Mouse (Mus musculus) liver, embryonic 12.5 days (tissue): Measurements from ENCODE around the gene Slc51b. TPM values are rescaled to one million over a fixed set of nuclear protein-coding genes. Genes with fewer than 3 reads are reported as not detected.

ENCODE experiments used
- ATAC-seq: fragments of 200-750 bp; cut with Nextera tagmentation; 2 replicates; pipeline ENCODE4 v1.8.0; 2017; ENCODE audit warnings: moderate number of reproducible peaks, mild to moderate bottlenecking, moderate library complexity
- H3K27ac ChIP-seq: fragments of 300-500 bp; sonication (generic); 2 replicates; pipeline ENCODE4 v1.5.1; 2016; ENCODE audit warnings: mild to moderate bottlenecking
- H3K27me3 ChIP-seq: fragments of 300-500 bp; sonication (generic); replicated peaks from 2 replicates; pipeline ENCODE4 v1.6.1; 2016; ENCODE audit warnings: mild to moderate bottlenecking, moderate library complexity
- H3K36me3 ChIP-seq: fragments of 300-500 bp; sonication (generic); 2 replicates; pipeline ENCODE4 v1.6.1; 2016; ENCODE audit warnings: mild to moderate bottlenecking, moderate library complexity
- H3K4me1 ChIP-seq: fragments of 300-500 bp; sonication (generic); 2 replicates; pipeline ENCODE4 v1.6.1; 2016
- H3K4me2 ChIP-seq: fragments of 300-500 bp; sonication (generic); 2 replicates; pipeline ENCODE4 v1.6.1; 2016; ENCODE audit warnings: mild to moderate bottlenecking, moderate library complexity
- H3K4me3 ChIP-seq: fragments of 300-500 bp; sonication (generic); 2 replicates; pipeline ENCODE4 v1.5.1; 2016; ENCODE audit warnings: mild to moderate bottlenecking, moderate library complexity
- H3K9ac ChIP-seq: fragments of 300-500 bp; sonication (generic); 2 replicates; pipeline ENCODE4 v1.6.1; 2016; ENCODE audit warnings: mild to moderate bottlenecking, moderate library complexity
- H3K9me3 ChIP-seq: fragments of 300-500 bp; sonication (generic); replicated peaks from 2 replicates; pipeline ENCODE4 v1.6.1; 2016; ENCODE audit warnings: mild to moderate bottlenecking, moderate library complexity
- WGBS: fragments of 180-500 bp; shearing (Covaris S2); methylation state at CpG from one replicate; pipeline ENCODE4 v1.1.7; 2016; ENCODE audit not compliant: insufficient replicate concordance; 5-methylcytosine and 5-hydroxymethylcytosine counted together
- polyA plus RNA-seq: library from polyadenylated mRNA; unstranded; fragments of >200 nt; fragmentation: Nextera tagmentation; extraction: Ambion mirVana; gene quantifications from 2 replicates; pipeline ENCODE4 v1.2.1, GENCODE M21; 2016

The Slc51b gene
- polyA plus RNA-seq, 1 experiment from 2014 or later, result not detected

- no peak overlapping the region for H3K9ac ChIP-seq
- WGBS, result 65% methylated on average over 4 of the region's 4 CpGs
- no peak overlapping the region for H3K4me2 ChIP-seq
- H3K36me3 ChIP-seq, result peaks cover 19% of the 10 kb centered on the region
- H3K27me3 ChIP-seq, result peaks cover 12% of the 10 kb centered on the region; the same call in 1 of the 2 replicates
- H3K27ac ChIP-seq, result no peak overlapping the region; the same call in 1 of the 2 replicates
- ATAC-seq, result no peak
- peaks cover 15% of the 10 kb centered on the region for H3K4me1 ChIP-seq
- no peaks in the 10 kb centered on the region for H3K9me3 ChIP-seq
- no peak overlapping the region; the same call in 1 of the 2 replicates for H3K4me3 ChIP-seq
Measured at GRCm38 (mm10) chr9:65435211-65435610, 12.5 kb upstream of the Slc51b start.

DNA sequence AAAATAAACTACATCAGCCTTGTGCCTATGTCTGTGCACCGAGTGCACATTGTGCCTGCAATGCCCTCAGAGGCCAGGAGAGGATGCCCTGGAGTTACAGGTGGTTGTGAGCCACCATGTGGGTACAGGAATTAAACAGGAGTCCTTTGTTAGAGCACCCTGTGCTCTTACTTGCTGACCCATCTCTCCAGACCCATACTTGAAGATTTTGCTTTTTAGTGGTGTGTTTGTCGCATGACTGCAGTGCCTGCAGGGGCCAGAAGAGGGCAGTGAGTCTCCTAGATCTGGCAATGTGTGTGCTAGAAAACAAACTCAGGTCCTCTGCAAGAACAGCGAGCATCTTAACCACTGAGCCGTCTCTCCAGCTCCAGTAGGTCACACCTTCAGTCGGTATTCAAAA is 11.4 kb upstream of the Slc51b start:
- peaks cover 15% of the 10 kb centered on the region for H3K4me1 ChIP-seq
- 45% methylated on average over 5 of the region's 5 CpGs for WGBS
- H3K4me2 ChIP-seq, result no peak overlapping the region
- H3K27ac ChIP-seq, result no peak overlapping the region
- ATAC-seq, result no peak
- peaks cover 12% of the 10 kb centered on the region; the same call in 1 of the 2 replicates for H3K27me3 ChIP-seq
- no peak overlapping the region for H3K9ac ChIP-seq
- H3K9me3 ChIP-seq, result no peaks in the 10 kb centered on the region
- peaks cover 13% of the 10 kb centered on the region for H3K36me3 ChIP-seq
- H3K4me3 ChIP-seq, result no peak overlapping the region

- no peaks in the 10 kb centered on the region for H3K9me3 ChIP-seq
- H3K36me3 ChIP-seq, result no peaks in the 10 kb centered on the region
- H3K4me2 ChIP-seq, result no peak overlapping the region
- WGBS, result 1% methylated on average over 3 of the region's 3 CpGs
- no peak for ATAC-seq
- H3K9ac ChIP-seq, result no peak overlapping the region
- peaks cover 15% of the 10 kb centered on the region for H3K4me1 ChIP-seq
- no peak overlapping the region for H3K27ac ChIP-seq
- no peak overlapping the region for H3K4me3 ChIP-seq
- peaks cover 12% of the 10 kb centered on the region; the same call in 1 of the 2 replicates for H3K27me3 ChIP-seq
Measured at GRCm38 (mm10) chr9:65432236-65432635, 9.5 kb upstream of the Slc51b start.

GRCm38 (mm10) chr9:65430921-65431320 is 8.2 kb upstream of the Slc51b start:
- Histone ChIP-seq H3K27me3 (peaks cover 12% of the 10 kb centered on the region; the same call in 1 of the 2 replicates), H3K9ac (no peak overlapping the region), H3K36me3 (no peaks in the 10 kb centered on the region), H3K4me3 (no peak overlapping the region), H3K9me3 (no peaks in the 10 kb centered on the region), H3K4me2 (no peak overlapping the region), H3K27ac (no peak overlapping the region), H3K4me1 (peaks cover 4% of the 10 kb centered on the region; the same call in 1 of the 2 replicates)
- 78% methylated on average over 5 of the region's 5 CpGs for WGBS
- ATAC-seq, result no peak

DNA sequence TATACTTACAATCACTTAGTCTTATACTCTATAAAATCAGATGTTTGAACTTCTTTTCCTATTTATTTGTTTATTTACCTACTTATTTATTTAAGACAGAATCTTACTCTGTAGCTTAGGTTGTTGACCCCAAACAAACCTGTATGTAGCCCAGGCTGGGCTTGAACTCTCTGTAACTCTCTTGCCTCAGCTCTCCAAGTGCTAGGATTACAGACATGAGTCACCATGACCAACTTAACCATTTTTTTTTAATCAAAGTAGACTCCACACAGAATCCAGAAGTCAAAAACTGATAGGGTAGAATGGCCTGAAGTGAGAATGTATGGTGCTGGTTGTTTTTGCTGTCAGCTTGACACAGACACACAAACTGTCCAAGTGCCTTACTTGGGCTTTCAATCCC is 7.6 kb upstream of the Slc51b start:
- Histone ChIP-seq H3K4me1 (peaks cover 4% of the 10 kb centered on the region; the same call in 1 of the 2 replicates), H3K27me3 (peaks cover 12% of the 10 kb centered on the region; the same call in 1 of the 2 replicates), H3K36me3 (no peaks in the 10 kb centered on the region), H3K9me3 (no peaks in the 10 kb centered on the region), H3K27ac (no peak overlapping the region), H3K4me3 (no peak overlapping the region), H3K4me2 (no peak overlapping the region), H3K9ac (no peak overlapping the region)
- no peak for ATAC-seq

- no peak for ATAC-seq
- peaks cover 6% of the 10 kb centered on the region for H3K27me3 ChIP-seq
- H3K4me3 ChIP-seq, result no peak overlapping the region
- no peak overlapping the region for H3K27ac ChIP-seq
- no peak overlapping the region for H3K4me2 ChIP-seq
- no peaks in the 10 kb centered on the region for H3K9me3 ChIP-seq
- no peaks in the 10 kb centered on the region for H3K4me1 ChIP-seq
- H3K36me3 ChIP-seq, result no peaks in the 10 kb centered on the region
- 68% methylated on average over 5 of the region's 5 CpGs for WGBS
- no peak overlapping the region for H3K9ac ChIP-seq
Measured at GRCm38 (mm10) chr9:65428003-65428402, 5.2 kb upstream of the Slc51b start.

DNA sequence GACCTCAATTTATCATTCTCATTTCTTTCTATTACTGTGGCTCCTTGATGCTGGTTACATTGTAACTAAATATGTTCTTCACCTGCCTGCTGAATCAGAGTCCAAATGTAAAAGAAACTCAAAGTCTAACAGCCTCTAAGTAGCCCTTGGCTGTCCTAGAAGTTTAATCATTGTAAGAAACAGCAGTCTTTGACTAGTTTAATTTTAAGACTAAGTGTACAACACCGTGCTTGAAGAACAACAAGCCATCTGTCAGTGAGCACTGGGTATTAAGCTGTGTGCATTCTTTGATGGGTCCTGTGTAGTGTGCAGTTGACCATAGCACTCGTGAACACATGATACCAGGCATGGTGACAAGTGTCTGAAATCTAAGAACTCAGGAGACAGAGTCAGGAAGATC is 4.8 kb upstream of the Slc51b start:
- Histone ChIP-seq H3K4me1 (no peaks in the 10 kb centered on the region), H3K27ac (no peak overlapping the region), H3K36me3 (no peaks in the 10 kb centered on the region), H3K27me3 (peaks cover 5% of the 10 kb centered on the region; the same call in 1 of the 2 replicates), H3K9ac (no peak overlapping the region), H3K9me3 (no peaks in the 10 kb centered on the region), H3K4me3 (no peak overlapping the region), H3K4me2 (no peak overlapping the region)
- no peak for ATAC-seq
- 60% methylated on average over 2 of the region's 2 CpGs for WGBS

DNA sequence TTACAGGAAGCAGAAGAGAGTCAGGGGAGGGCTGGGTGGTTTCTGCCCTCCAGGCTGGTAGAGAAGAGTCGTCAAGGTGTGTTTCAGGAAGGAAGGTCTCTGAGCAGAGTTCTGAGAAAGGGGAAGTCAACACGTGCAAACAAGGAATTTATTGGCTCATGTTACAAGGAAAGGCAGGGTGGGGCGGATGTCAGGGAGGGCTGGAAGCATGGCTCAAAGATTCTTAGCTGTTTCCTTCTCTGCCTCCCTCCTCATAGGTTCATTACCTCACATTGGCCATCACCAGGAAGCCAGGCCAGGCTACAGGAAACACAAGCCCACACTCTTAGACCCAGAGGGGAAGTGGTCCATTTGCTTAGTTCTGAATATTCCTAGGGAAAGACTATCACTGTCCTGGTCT is 1.6 kb upstream of the Slc51b start:
- Histone ChIP-seq H3K27ac (no peak overlapping the region), H3K9me3 (no peaks in the 10 kb centered on the region), H3K4me2 (no peak overlapping the region), H3K27me3 (peaks cover 5% of the 10 kb centered on the region; the same call in 1 of the 2 replicates), H3K4me1 (no peaks in the 10 kb centered on the region), H3K4me3 (no peak overlapping the region), H3K36me3 (no peaks in the 10 kb centered on the region), H3K9ac (no peak overlapping the region)
- WGBS, result 17% methylated on average over 3 of the region's 3 CpGs
- ATAC-seq, result no peak

- no peaks in the 10 kb centered on the region for H3K36me3 ChIP-seq
- no peak for ATAC-seq
- H3K4me3 ChIP-seq, result no peak overlapping the region
- no peak overlapping the region for H3K9ac ChIP-seq
- H3K27me3 ChIP-seq, result peaks cover 5% of the 10 kb centered on the region; the same call in 1 of the 2 replicates
- H3K27ac ChIP-seq, result no peak overlapping the region
- no peaks in the 10 kb centered on the region for H3K4me1 ChIP-seq
- no peaks in the 10 kb centered on the region for H3K9me3 ChIP-seq
- no peak overlapping the region for H3K4me2 ChIP-seq
- WGBS, result 66% methylated on average over 3 of the region's 3 CpGs
Measured at GRCm38 (mm10) chr9:65419633-65420032, 3.1 kb downstream of the Slc51b start.

DNA sequence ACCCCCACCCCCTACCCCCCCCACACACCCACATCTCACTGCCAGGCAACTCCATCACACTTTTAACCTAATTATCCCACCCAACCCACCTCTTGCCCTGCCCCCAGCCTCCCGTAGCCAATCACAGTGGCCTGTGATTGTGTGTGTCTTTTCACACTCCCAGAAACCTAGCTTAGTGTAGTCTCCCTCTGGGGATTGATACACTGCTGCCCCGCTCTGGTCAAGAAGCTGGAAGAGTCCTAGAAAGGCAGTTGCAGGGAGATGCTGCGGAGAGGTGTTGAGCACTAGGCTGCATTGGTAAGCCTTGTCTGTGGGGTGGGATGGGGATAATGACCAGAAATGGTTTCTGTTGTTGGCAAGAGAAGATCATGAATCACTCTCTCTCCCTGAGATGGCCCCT is 5.0 kb downstream of the Slc51b start:
- peaks cover 11% of the 10 kb centered on the region; the same call in 1 of the 2 replicates for H3K27me3 ChIP-seq

DNA sequence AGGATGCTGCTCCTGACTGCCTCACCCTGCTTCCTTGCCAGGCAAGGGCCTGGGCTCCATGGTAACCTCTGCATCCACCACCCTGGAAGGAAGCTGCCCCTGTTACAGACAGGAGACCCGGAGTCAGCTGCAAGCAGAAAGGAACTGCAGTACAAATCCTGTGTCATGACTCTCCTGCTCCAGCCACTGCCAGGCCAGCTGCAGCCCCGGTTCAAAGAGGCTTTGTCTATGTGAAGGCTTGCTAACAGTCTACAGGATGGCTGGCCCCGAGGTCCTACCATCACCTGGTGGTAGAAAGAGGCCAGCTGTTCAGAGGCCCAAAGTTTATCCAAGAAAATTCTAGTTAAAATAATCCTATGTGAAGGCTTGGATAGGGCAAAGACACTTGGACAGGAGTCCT is 11.4 kb downstream of the Slc51b start:
- Histone ChIP-seq H3K9ac (no peak overlapping the region), H3K36me3 (no peaks in the 10 kb centered on the region), H3K4me1 (no peaks in the 10 kb centered on the region), H3K27me3 (peaks cover 11% of the 10 kb centered on the region; the same call in 1 of the 2 replicates), H3K27ac (no peak overlapping the region), H3K4me2 (no peak overlapping the region), H3K4me3 (no peak overlapping the region), H3K9me3 (no peaks in the 10 kb centered on the region)
- WGBS, result 55% methylated on average over 3 of the region's 3 CpGs
- ATAC-seq, result no peak

More for the DNA sequence above, 5.0 kb downstream of the Slc51b start:
- Histone ChIP-seq H3K4me2 (no peak overlapping the region), H3K4me1 (no peaks in the 10 kb centered on the region), H3K4me3 (no peak overlapping the region), H3K36me3 (no peaks in the 10 kb centered on the region), H3K27ac (no peak overlapping the region), H3K9ac (no peak overlapping the region), H3K9me3 (no peaks in the 10 kb centered on the region)
- ATAC-seq, result no peak
- WGBS, result 57% methylated on average over 3 of the region's 3 CpGs

GRCm38 (mm10) chr9:65410378-65410777 is 12.4 kb downstream of the Slc51b start:
- no peak overlapping the region for H3K4me3 ChIP-seq
- H3K9me3 ChIP-seq, result no peaks in the 10 kb centered on the region
- ATAC-seq, result no peak
- H3K36me3 ChIP-seq, result no peaks in the 10 kb centered on the region
- H3K4me2 ChIP-seq, result no peak overlapping the region
- H3K27me3 ChIP-seq, result peaks cover 11% of the 10 kb centered on the region; the same call in 1 of the 2 replicates
- H3K9ac ChIP-seq, result no peak overlapping the region
- H3K4me1 ChIP-seq, result no peaks in the 10 kb centered on the region
- no peak overlapping the region for H3K27ac ChIP-seq
- 77% methylated on average over 8 of the region's 8 CpGs for whole genome bisulfite sequencing

- Histone ChIP-seq H3K36me3 (no peaks in the 10 kb centered on the region), H3K9ac (no peak overlapping the region), H3K27ac (no peak overlapping the region), H3K27me3 (peaks cover 7% of the 10 kb centered on the region; the same call in 1 of the 2 replicates), H3K4me2 (no peak overlapping the region), H3K9me3 (no peaks in the 10 kb centered on the region), H3K4me3 (no peak overlapping the region), H3K4me1 (no peaks in the 10 kb centered on the region)
- ATAC-seq, result no peak
- WGBS, result 61% methylated on average over 5 of the region's 5 CpGs
Measured at GRCm38 (mm10) chr9:65408871-65409295, 13.9 kb downstream of the Slc51b start.
